Mouse (Mus musculus): Measurements from ENCODE around the gene Cpt1c. TPM values are rescaled to one million over a fixed set of nuclear protein-coding genes. Genes with fewer than 3 reads are reported as not detected.
A peak's percentile ranks its signal among the peaks of the same experiment; 100 is the strongest.

Gene Cpt1c
- polyA plus RNA-seq, 1 experiment = 1.2 TPM

DNA sequence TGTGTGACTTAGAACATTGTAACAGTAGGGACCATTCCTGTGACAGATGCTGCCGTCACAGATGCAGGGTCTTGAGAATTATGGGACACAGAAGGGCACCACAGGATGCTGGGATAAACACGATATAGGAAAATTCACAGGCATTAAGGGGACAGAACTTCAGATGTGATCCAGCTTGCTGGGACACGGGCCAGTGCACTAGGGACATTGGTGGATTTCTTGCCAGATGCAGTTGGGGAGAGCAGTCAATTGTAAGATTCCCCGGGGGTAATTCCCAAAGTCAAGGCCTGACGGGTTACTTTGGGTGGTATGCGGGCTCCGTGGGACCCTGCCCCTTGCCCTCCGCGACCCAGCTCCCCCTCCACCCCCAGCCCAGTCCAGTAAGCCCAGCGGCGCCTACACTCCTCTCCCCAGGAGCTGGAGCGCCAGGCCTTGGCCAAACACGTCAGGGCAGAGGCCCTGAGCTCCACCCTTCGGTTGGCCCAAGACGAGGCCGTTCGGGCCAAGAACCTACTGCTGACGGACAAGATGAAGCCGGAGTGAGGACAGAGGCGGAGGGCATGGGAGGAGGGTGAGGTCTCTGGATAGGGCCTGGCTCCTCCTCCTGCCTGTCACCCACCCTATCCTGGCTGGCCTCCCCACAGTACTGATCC is 17.3 kb downstream of the Cpt1c start:
- TF ChIP-seq GATA1 (IDR thresholded peaks at IDR 0.05; ENCODE audit: low read length) = no peak

DNA sequence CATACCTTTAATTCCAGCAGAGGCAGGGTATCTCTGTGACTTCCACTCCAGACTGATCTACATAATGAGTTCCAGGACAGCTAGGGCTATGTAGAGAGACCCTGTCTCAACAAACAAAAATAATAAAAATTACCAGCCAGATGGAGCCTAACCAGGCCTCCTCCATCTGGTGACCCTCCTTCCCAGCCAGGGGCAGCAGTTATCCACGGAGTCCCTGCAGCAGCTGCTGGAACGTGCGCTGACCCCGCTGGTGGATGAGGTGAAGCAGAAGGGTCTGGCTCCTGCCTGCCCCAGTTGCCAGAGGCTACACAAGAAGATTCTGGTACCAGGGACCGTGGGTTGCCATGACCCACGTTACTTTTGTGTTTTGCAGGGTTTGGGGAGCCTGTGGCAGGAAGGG is 18.4 kb downstream of the Cpt1c start:
- no peak for TF ChIP-seq GATA1 (IDR thresholded peaks at IDR 0.05; ENCODE audit: low read length)

DNA sequence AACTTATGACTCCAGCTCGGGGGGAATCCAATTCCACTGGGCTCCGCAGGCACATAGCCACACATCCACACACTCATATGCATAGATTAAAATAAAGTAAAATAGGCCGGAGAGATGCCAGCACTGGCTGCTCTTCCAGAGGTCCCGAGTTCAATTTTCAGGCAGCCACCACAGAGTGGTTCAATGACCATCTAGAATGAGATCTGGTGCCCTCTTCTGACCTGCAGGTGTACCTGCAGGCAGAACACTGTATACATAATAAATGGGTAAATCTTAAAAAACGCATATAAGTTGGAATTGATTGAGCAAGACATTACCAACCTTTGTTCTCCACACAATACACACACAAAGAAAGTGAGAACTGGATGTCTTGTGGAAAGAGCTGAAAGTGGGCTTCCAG is 19.0 kb downstream of the Cpt1c start:
- TF ChIP-seq GATA1 (IDR thresholded peaks at IDR 0.05; ENCODE audit: low read length) = no peak

DNA sequence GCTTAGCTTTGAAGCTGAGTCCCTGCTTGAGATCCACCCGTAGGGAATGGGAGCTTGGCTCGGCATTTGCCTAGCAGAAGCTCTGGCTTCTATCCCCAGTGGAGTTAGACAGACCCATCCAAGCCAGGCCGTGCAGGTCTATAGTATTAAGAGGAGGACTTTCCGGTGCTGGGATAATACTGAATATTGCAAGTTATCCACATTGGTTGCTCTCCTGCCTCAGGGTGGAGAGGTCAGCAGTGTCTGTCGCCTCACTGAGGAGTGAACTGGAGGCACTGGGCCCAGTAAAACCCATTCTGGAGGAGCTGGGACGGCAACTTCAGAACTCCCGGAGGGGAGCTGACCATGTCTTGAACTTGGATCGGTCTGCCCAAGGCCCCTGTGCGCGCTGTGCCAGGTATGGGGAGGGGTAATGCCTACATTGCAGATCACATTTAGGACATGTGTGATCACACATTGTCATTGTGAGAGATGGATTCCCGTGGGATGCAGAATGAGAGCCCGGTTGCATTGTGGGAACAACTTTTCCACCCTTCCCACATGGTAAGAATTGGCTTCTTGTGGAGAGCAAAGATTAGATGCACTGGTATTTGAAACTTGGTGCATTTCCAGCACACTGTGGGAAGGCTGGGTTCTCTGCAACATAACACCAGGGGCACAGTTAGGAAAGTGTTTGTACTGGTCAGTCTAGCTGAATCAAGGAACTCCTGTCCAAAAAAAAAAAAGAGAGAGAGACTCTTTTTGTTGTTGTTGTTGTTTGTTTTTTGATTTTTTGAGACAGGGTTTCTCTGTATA is 20.4 kb downstream of the Cpt1c start:
- TF ChIP-seq GATA1 (IDR thresholded peaks at IDR 0.05; ENCODE audit: low read length) = no peak

DNA sequence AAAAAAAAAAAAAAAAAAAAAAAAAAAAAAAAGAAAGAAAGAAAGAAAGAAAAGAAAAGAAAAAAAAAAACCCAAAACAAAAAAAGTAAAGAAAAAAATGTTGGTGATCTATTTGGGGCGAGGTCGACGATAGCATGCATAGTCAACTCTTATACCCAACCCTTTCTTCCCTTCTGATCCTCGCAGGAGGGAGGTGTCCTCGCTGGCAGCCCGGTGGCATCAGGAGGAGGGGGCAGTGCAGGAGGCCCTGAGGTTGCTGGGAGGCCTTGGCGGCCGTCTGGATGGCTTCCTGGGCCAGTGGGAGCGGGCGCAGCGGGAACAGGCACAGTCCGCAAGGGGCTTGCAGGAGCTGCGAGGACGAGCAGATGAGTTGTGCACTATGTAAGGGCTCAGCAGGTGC is 21.1 kb downstream of the Cpt1c start:
- TF ChIP-seq GATA1 (IDR thresholded peaks at IDR 0.05; ENCODE audit: low read length) = no peak

DNA sequence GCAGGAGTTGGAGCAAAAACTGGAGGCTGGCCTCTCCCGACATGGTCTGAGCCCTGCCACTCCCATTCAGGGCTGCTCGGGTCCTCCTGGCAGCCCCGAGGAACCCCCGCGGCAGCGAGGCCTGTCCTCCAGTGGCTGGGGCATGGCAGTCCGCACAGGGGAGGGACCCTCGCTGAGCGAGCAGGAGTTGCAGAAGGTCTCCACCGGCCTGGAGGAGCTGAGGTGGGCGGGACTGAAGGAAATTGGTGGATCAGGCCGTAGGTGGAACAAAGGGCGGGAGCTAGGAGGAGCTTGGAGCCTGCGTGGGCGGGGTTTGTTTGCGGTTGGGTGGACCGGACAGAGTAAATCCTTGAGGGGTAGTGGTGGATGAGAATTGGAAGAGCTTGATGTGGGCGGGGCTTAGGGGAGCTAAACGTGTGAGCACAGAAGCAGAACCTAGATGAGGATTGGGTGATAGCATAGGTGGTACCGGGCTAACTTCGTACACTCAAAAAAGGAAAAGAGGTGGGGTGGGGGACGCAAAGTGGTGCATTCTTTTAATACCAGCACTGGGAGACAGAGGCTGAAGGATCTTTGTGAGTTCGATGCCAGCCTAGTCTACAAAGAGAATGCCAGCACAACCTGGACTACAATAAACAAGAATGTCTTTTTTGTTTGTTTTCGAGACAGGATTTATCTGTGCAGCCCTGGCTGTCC is 21.9 kb downstream of the Cpt1c start:
- TF ChIP-seq GATA1 (IDR thresholded peaks at IDR 0.05; ENCODE audit: low read length) = no peak

DNA sequence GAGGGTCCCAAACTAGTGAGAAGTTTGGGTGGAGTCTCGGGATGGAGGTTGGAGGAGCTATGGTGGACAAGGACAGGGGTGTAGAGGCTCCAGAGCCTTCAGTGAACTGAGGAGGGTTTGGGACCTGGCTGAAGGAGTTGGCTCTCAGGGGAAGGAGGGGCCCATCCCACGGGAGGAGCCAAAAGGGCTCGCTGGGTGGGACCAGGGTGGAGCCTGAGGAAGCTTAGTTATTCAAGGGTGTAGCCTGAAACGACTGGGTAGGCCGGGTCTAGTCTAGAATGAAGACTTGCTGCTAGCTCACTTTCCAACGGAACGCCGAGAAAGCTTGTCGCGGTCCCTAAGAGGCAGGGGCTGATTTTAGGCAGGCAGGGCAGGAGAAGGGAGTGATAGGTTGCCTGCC is 22.7 kb downstream of the Cpt1c start:
- no peak for TF ChIP-seq GATA1 (IDR thresholded peaks at IDR 0.05; ENCODE audit: low read length)

DNA sequence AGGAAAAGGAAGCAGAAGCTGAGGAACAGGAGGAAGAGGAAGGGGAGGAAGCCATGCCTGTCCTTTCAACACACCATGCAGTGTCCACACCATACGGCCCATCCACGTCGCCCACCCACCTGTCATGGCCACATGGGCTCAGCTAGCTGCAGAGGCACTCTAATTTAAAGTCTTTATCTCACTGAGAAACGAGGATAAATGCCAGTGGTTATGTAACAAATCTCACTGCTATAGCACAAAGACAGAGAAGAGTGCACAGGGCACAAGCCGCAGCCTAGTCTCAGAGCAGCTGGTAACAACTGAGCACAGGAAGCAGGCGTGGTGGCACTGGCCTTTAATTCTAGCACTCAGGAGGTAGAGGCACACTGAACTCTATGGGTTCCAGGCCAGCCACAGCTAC is 24.7 kb downstream of the Cpt1c start:
- TF ChIP-seq GATA1 (IDR thresholded peaks at IDR 0.05; ENCODE audit: low read length) = no peak

DNA sequence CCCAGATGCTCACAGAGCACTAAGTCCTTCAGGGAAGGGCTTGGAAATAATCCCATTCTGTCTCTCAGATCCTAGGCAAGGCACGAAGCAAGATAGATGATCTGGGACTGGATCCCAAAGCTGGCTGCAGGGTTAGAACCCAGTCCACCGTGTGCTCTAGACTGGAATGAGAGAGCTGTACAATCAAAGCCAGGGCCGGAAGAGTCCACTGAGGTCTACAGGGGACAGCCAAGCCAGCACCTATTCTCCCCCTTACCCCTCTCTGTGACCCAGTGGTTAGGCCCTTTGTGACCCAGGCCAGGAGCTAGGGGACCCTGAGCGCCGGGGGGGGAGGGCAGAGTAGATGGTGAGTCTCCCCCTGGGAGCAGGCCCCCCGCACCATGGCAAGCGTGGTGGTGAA is 31.7 kb downstream of the Cpt1c start, which contains the start of gene Tsks:
Gene Tsks, plus strand, starts transcription at position 301 of the 400 bp plus-strand sequence.
- TF ChIP-seq GATA1 (IDR thresholded peaks at IDR 0.05; ENCODE audit: low read length) = no peak

DNA sequence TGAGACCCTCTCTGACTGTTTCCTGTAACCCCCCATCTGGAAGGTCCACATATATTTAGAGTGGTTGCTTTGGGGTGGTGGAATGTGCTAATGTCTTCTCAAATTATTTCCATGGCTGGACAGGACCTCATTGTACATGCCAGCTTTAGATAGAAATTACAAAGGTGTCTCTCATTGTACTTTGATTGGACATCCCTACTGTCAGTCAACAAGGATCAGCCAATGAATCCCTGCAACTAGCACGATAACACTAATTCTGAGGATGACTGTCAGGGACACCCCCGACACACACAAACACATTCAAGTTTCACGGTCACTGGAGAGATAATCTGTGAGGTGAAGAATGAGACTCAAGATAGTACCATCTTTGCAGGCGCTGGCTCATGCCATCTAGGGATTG is 36.0 kb downstream of the Cpt1c start:
- no peak for TF ChIP-seq GATA1 (IDR thresholded peaks at IDR 0.05; ENCODE audit: low read length)

DNA sequence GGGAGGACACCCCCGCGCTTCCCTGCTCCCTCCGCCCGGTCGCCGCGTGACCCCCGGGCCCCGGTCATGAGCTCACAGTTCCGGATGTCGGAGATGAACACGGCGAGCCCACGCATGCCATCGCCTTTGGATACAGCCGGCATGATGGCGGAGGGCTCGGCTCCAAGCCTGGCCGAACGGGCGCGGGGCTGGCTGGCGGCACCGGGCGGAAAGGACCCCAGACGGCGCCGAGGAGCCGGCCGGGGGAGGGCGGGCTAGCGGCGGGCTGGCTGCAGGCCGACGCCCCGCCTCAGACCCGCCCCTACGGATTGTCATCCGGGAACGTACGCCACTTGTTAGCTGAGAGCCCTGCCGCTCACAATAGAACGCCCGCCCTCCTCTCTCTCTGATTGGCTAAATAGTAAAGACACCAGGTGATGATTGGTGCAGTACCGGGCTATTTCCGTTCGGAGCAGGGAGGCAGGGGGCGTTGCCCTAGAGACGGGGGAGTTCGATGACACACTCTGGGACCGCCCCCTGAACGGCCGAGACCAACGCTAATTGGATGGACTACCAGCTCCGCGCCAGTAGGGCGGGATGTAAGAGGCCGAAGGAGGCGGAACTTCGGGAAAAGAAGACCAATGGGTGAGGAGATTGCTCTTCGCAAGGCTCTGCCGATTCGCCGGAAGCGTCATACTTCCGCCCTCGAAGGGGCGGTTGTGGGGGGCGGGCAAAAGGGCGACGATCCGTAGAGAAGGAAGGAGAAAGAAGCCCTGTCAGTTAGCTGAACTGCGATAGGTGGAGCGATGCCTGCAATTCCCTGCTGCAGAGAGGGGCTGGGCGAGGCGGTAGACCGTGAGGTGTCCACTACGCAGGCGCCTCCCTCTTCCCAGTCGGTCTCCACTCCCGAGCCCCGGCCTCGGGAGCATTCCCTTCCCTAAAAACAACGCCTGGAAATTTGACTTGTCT is 45.2 kb downstream of the Cpt1c start, which contains the start of gene Ap2a1:
Gene Ap2a1, minus strand, starts transcription at position 293 of the 948 bp plus-strand sequence.
- TF ChIP-seq GATA1 (IDR thresholded peaks at IDR 0.05; ENCODE audit: low read length) = no peak

DNA sequence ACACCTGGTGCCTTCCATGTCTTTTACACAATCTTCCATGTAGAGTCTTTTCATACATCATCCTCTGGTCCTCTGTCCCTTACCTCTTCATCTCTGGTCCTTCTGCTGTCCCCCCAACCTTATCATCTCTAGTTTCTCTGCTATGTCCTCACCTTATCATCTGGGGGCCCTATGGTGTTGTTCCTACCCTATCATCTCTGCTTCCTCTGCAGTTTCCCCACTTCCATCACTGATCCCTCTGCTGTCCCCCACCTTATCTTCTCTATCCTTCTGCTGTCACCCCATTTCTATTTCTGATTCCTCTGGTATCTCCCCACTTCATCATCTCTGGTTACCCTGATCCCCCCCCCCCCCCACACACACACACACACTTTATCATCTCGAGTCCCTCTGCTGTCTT is 46.1 kb downstream of the Cpt1c start:
- peak; percentile 85 for TF ChIP-seq GATA1 (IDR thresholded peaks at IDR 0.05; ENCODE audit: low read length)

DNA sequence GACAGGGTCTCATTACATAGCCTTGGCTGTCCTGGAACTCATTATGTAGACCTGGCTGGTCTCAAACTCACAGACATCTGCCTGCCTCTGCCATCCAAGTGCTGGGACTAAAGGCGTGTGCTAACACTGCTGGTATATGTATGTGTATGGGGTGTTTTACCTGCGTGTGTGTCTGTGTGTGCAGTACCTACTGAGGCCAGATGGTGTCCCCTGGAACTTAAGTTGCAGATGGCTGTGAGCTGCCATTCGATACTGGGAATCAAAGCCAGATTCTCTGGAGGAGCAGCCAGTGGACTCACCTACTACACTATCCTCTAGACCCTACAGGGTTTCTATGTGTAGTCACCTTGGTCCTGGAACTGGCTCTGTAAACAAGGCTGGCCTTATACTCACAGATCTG is 49.2 kb downstream of the Cpt1c start:
- no peak for TF ChIP-seq GATA1 (IDR thresholded peaks at IDR 0.05; ENCODE audit: low read length)

DNA sequence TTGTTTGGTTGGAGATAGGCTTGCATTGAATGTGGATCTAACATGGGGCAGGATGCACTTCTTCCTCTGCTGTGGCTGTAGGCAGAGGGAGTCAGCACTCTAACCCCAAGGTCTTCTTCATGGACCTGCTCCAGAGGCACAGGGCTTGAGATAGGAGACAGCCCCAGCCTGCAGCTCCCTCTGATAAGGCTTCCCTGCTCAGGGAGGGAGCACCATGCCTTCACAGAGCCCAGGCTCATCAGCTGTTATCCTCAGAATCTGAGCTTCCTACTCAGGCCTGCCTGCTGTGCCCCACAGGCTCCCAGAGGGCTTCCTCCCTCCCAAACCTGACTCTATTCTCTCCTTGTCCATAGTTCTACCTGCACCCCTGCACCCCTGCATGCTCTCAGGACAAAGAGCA is 52.1 kb downstream of the Cpt1c start:
- no peak for TF ChIP-seq GATA1 (IDR thresholded peaks at IDR 0.05; ENCODE audit: low read length)

DNA sequence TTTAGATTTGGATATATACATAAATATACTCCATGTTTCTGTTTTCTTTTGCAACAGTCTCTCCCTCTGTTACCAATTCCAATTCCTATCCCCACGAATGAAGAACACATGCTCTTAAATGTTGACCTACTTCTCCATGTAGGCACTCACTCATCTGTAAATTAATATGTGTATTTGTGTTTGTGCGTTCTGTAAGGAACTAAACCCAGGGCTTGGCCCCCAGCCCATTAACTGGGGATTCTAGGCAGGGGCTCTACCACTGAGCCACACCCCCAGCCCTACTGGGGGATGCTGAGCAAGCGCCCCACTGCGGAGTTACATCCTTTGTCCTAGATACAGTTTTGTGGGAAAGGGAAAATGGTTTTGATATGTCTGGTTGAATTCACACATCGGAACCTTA is 55.5 kb downstream of the Cpt1c start:
- TF ChIP-seq GATA1 (IDR thresholded peaks at IDR 0.05; ENCODE audit: low read length) = no peak
